ENCODE assay signal across 8 mouse cellular contexts in the genomic region with DNA sequence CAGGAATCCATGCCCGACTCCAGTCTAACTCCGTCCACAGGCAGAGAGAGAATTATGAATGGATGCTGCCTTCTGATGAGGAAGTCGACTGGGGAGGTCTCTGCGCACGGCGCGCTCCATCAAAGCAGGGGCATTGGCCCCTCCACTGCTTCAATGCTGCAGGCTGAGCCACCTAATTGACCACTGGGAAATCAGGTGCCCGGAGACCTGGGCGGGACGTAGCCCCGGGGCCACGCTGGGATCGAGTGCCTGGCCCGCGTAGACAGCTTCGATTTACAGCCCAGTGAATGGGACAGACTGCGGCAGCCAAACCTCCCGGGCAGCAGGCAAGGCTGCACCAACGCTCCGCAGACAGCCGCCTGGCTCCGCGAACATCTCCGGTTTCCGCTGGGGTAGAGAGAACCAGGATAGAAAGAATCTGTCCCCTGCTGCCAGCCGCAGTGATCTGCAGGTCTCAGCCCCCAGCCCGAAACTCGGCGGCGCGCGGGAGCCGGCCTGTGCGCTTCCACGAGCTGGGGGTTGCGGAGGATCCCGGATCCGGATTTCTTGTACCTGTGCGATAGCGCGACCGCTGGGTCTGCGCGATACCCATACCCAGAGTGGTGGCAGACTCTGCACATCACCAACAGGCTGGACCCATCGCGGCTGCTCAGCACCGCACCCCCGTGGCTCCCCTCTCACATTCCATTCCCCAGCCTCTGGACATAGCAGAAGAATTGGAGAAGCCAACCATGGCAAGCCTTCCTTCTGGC.
DNase-seq lines count a peak whose midpoint lies in the region; ATAC-seq and TF ChIP-seq lines count a peak whose summit lies in the region.

No protein-coding gene starts in this region.

- H3K9me3 ChIP-seq in lung, embryonic 14.5 days (ENCODE audit: low read depth, low read length): no peaks in the 10 kb centered on the region
- no peaks in the 10 kb centered on the region for H3K9me3 ChIP-seq in embryonic facial prominence, embryonic 11.5 days (replicated peaks; ENCODE audit: control insufficient read depth, low read length)
- no peaks in the 10 kb centered on the region for H3K9me3 ChIP-seq in heart, postnatal 0 days (replicated peaks; ENCODE audit: control insufficient read depth, low read length)
- no peaks in the 10 kb centered on the region for H3K9me3 ChIP-seq in limb, embryonic 13.5 days
- H3K9me3 ChIP-seq in neural tube, embryonic 15.5 days (replicated peaks): no peaks in the 10 kb centered on the region

- H3K4me2 ChIP-seq in lung, embryonic 14.5 days: peak overlapping the region; percentile 78
- H3K4me2 ChIP-seq in embryonic facial prominence, embryonic 11.5 days (ENCODE audit: low read depth, low read length): peak overlapping the region; percentile 69
- H3K4me2 ChIP-seq in heart, postnatal 0 days (ENCODE audit: low read depth, low read length): peak overlapping the region; percentile 74
- peak overlapping the region; percentile 85 for H3K4me2 ChIP-seq in limb, embryonic 13.5 days (replicated peaks)
- H3K4me2 ChIP-seq in neural tube, embryonic 15.5 days: peak overlapping the region; percentile 70

- H3K9ac ChIP-seq in lung, embryonic 14.5 days: no peak overlapping the region; the same call in 1 of the 2 replicates
- peak overlapping the region; percentile 42 for H3K9ac ChIP-seq in embryonic facial prominence, embryonic 11.5 days (replicated peaks; ENCODE audit: low read length)
- no peak overlapping the region for H3K9ac ChIP-seq in heart, postnatal 0 days (replicated peaks; ENCODE audit: low read depth, low read length)
- H3K9ac ChIP-seq in limb, embryonic 13.5 days: peak overlapping the region; percentile 58
- peak overlapping the region; percentile 61 for H3K9ac ChIP-seq in neural tube, embryonic 15.5 days (replicated peaks)

- H3K4me3 ChIP-seq in lung, embryonic 14.5 days (ENCODE audit: low read depth, low read length): peak overlapping the region; percentile 38
- H3K4me3 ChIP-seq in embryonic facial prominence, embryonic 11.5 days (ENCODE audit: low read depth, low read length): peak overlapping the region; percentile 37
- peak overlapping the region; percentile 49 for H3K4me3 ChIP-seq in heart, postnatal 0 days (ENCODE audit: low read depth, low read length)
- H3K4me3 ChIP-seq in limb, embryonic 13.5 days: peak overlapping the region; percentile 47
- peak overlapping the region; percentile 51 for H3K4me3 ChIP-seq in neural tube, embryonic 15.5 days (replicated peaks)

- peaks cover 19% of the 10 kb centered on the region for H3K27me3 ChIP-seq in lung, embryonic 14.5 days (ENCODE audit: insufficient read depth, low read length)
- H3K27me3 ChIP-seq in embryonic facial prominence, embryonic 11.5 days (ENCODE audit: control insufficient read depth, insufficient read depth, low read length): peaks cover 10% of the 10 kb centered on the region
- H3K27me3 ChIP-seq in heart, postnatal 0 days (ENCODE audit: control insufficient read depth, insufficient read depth, low read length): peaks cover 19% of the 10 kb centered on the region; the same call in 1 of the 2 replicates
- H3K27me3 ChIP-seq in limb, embryonic 13.5 days: peaks cover 80% of the 10 kb centered on the region
- H3K27me3 ChIP-seq in neural tube, embryonic 15.5 days (replicated peaks): peaks cover 49% of the 10 kb centered on the region

- no peak for TF ChIP-seq CTCF in lung, embryonic 14.5 days (IDR thresholded peaks at IDR 0.05; ENCODE audit: low read depth)
- no peak for TF ChIP-seq CTCF in heart, postnatal 0 days (IDR thresholded peaks at IDR 0.05; ENCODE audit: low read depth)

- ATAC-seq in lung, embryonic 14.5 days (ENCODE audit: insufficient read depth): peak; percentile 72
- ATAC-seq in embryonic facial prominence, embryonic 11.5 days (replicated peaks; ENCODE audit: insufficient number of reproducible peaks, low FRiP score, low TSS enrichment, low read depth): peak; percentile 70
- ATAC-seq in heart, postnatal 0 days (ENCODE audit: insufficient read depth, low read depth): no peak
- peak; percentile 38; the same call in 1 of the 2 replicates for ATAC-seq in limb, embryonic 13.5 days (ENCODE audit: low FRiP score, low read depth)
- peak; percentile 83 for ATAC-seq in neural tube, embryonic 15.5 days (ENCODE audit: low FRiP score)

- WGBS in lung, embryonic 14.5 days: 17% methylated on average over 45 of the region's 48 CpGs
- 15% methylated on average over 48 of the region's 48 CpGs for WGBS in embryonic facial prominence, embryonic 11.5 days
- WGBS in heart, postnatal 0 days: 15% methylated on average over 46 of the region's 48 CpGs
- 25% methylated on average over 44 of the region's 48 CpGs for WGBS in limb, embryonic 13.5 days
- WGBS in neural tube, embryonic 15.5 days: 24% methylated on average over 48 of the region's 48 CpGs

- H3K27ac ChIP-seq in lung, embryonic 14.5 days (ENCODE audit: low read depth): no peak overlapping the region
- H3K27ac ChIP-seq in embryonic facial prominence, embryonic 11.5 days (replicated peaks; ENCODE audit: low read depth, low read length): no peak overlapping the region
- H3K27ac ChIP-seq in heart, postnatal 0 days (ENCODE audit: low read depth): no peak overlapping the region
- no peak overlapping the region for H3K27ac ChIP-seq in limb, embryonic 13.5 days
- peak overlapping the region; percentile 86 for H3K27ac ChIP-seq in neural tube, embryonic 15.5 days (replicated peaks)

- no peaks in the 10 kb centered on the region for H3K4me1 ChIP-seq in lung, embryonic 14.5 days (ENCODE audit: insufficient read depth)
- H3K4me1 ChIP-seq in embryonic facial prominence, embryonic 11.5 days (ENCODE audit: control insufficient read depth, insufficient read depth, low read length): no peaks in the 10 kb centered on the region
- H3K4me1 ChIP-seq in heart, postnatal 0 days (ENCODE audit: control insufficient read depth, insufficient read depth): peaks cover 10% of the 10 kb centered on the region; the same call in 1 of the 2 replicates
- H3K4me1 ChIP-seq in limb, embryonic 13.5 days: peaks cover 7% of the 10 kb centered on the region; the same call in 1 of the 2 replicates
- H3K4me1 ChIP-seq in neural tube, embryonic 15.5 days: 0 out of 2 replicates have a peak, but pooled peaks cover 10% of the 10 kb centered on the region

- no peak for TF ChIP-seq EP300 in heart, postnatal 0 days (IDR thresholded peaks at IDR 0.05; ENCODE audit: low read depth)

- DNase-seq in lung, embryonic 14.5 days: peak; percentile 48
- no peak for DNase-seq in lung, postnatal 14 days
- DNase-seq in embryonic facial prominence, embryonic 11.5 days (ENCODE audit: low spot score): peak; percentile 31
- no peak for DNase-seq in heart, postnatal 0 days (ENCODE audit: low spot score)
- no peak for DNase-seq in testis, postnatal 10 days (ENCODE audit: low spot score)
- DNase-seq in cerebellum, adult 11 months: no peak

- H3K36me3 ChIP-seq in lung, embryonic 14.5 days (ENCODE audit: insufficient read depth): no peaks in the 10 kb centered on the region
- no peaks in the 10 kb centered on the region for H3K36me3 ChIP-seq in embryonic facial prominence, embryonic 11.5 days (replicated peaks; ENCODE audit: control insufficient read depth, insufficient read depth, low read depth, low read length)
- H3K36me3 ChIP-seq in heart, postnatal 0 days (replicated peaks; ENCODE audit: control insufficient read depth, insufficient read depth, low read length): no peaks in the 10 kb centered on the region
- no peaks in the 10 kb centered on the region for H3K36me3 ChIP-seq in limb, embryonic 13.5 days
- H3K36me3 ChIP-seq in neural tube, embryonic 15.5 days: no peaks in the 10 kb centered on the region

Comparison
In these comparisons a context has a peak if more than half of its experiments do, and no peak if none do; other contexts are left out.
1. DNase-seq: peak in lung, embryonic 14.5 days (single experiment) and embryonic facial prominence, embryonic 11.5 days (single experiment); none in lung, postnatal 14 days (single experiment), heart, postnatal 0 days (single experiment), testis, postnatal 10 days (single experiment) and cerebellum, adult 11 months (single experiment).
2. H3K9ac ChIP-seq: peak in embryonic facial prominence, embryonic 11.5 days (single experiment), limb, embryonic 13.5 days (single experiment) and neural tube, embryonic 15.5 days (single experiment); none in lung, embryonic 14.5 days (single experiment) and heart, postnatal 0 days (single experiment).
3. Peak in every context shown above with its lines, with median percentiles within 50 percentile points of each other: H3K4me2 ChIP-seq and H3K4me3 ChIP-seq.